Mouse (Mus musculus): ENCODE results near the gene Mstn. TPM values are rescaled to one million over a fixed set of nuclear protein-coding genes. Genes with fewer than 3 reads are reported as not detected.

Gene Mstn
- total RNA-seq, 2 experiments from 2014 or later: 0.44 to 0.81 TPM

DNA sequence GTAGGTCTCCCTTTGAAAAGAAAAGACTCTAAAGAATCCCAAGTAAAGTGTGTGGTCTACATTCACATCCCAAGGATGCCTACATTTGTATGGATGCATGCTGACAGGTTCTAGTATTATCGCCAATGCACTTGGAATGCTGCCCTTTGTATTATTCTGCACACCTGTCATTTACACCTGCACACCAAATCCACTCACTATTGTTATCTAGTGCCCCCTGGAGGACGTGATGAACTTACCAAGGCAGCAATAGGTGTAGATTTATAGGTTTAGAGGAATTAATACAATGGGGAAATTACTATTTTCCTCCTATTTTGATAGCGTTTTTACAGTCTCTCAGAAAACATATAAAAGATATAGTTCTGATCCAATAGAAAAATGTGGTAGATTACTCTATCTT, 31.7 kb downstream of the Mstn start:
- DNase-seq (ENCODE audit: low spot score in 2 of 2): no peak

DNA sequence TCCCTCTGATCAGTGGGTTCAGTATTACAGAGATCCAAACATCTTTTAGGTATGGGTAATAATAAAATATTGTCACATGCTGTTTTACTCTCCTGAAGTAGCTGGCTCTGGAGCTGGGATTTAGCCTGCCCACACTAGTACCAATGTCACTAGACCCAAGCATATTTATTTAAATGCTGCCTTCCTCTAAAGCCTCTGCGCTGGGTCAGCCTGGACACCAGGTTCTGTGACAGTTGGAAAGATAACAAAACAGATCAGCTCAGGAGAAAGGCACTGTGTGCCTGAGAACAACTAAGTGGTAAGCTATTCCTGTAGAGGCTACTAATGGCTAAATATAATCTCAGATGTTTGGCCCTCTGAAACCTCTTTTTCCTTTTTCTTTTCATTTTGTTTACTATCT, 49.1 kb downstream of the Mstn start:
- no peak for DNase-seq (ENCODE audit: low spot score in 2 of 2)

Other genes with a start within 250 kb of the Mstn start
- gene Inpp1, start 244.0 kb upstream of the Mstn start, total RNA-seq (2021): 10 to 100 TPM; 42.7 to 49.8 TPM
- gene Hibch, start 216.7 kb upstream of the Mstn start, total RNA-seq (2021): 10 to 100 TPM; 14.1 to 16.5 TPM
- gene 1700019D03Rik, start 41.5 kb upstream of the Mstn start, total RNA-seq (2021): 1 to 10 TPM; 9.3 to 9.4 TPM
- gene 1700019A02Rik, start 126.0 kb downstream of the Mstn start, total RNA-seq (2021): not detected
- 10 to 100 TPM in 1 of 2 experiments, 1 to 10 TPM in 1; 9.7 to 12.2 TPM for gene Pms1, start 235.4 kb downstream of the Mstn start, total RNA-seq (2021)
- 1 to 10 TPM; 6.2 to 6.4 TPM for gene Ormdl1, start 235.5 kb downstream of the Mstn start, total RNA-seq (2021)
- gene Gm28778, start 235.5 kb downstream of the Mstn start, total RNA-seq (2021): under 1 TPM in 1 of 2 experiments, not detected in 1; 0.65 TPM